Mouse (Mus musculus) kidney, adult 2 months (tissue): ENCODE measurements around the gene Lsm6.

Source experiments
- CTCF ChIP-seq: fragments of 200-500 bp; conservative IDR thresholded peaks from 2 replicates; pipeline ENCODE4 v1.5.1; 2011; ENCODE audit warnings: low read depth, mild to moderate bottlenecking, control low read depth, low read length, moderate library complexity, mixed read lengths; ENCODE audit not compliant: insufficient read depth, insufficient read length
- POLR2A ChIP-seq: fragments of 200-500 bp; IDR thresholded peaks from one replicate; pipeline ENCODE4 v1.6.1; 2011; ENCODE audit warnings: low read depth, low read length, control low read depth

- no peak for TF ChIP-seq CTCF
- TF ChIP-seq POLR2A = no peak
These were observed 14.9 kb downstream of the Lsm6 start for GRCm38 (mm10) chr8:78806006-78806405.
